Mouse (Mus musculus): ENCODE measurements at regions not wholly inside any gene's neighbourhood (a gene's known extent, or its start where the extent isn't known, plus 50 kb on each side); places are given as distances from the start of the nearest gene placed in this dataset.

DNA sequence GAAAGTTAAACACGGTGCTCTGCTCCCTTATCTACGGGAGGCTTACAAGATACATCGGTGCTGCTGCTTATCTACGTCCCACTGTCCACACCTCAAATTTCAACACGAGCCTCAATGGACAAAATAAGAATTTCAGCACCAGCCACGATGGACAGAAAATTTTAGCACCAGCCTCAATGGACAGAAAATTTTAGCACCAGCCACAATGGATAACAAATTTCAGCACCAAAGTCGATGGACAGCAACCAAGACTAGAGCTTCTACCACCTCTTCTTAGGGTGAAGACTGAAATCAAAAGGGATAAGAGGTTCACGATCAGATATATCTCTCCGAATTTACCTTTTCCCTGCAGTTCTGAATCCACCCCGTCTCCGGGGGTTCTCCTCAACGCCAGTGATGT is 387.7 kb upstream of the Brinp3 start:
- peak; percentile 75 for DNase-seq (ENCODE audit: low read depth, low spot score)
